Comparison of ENCODE assay signal across 30 mouse cellular contexts in the genomic region with DNA sequence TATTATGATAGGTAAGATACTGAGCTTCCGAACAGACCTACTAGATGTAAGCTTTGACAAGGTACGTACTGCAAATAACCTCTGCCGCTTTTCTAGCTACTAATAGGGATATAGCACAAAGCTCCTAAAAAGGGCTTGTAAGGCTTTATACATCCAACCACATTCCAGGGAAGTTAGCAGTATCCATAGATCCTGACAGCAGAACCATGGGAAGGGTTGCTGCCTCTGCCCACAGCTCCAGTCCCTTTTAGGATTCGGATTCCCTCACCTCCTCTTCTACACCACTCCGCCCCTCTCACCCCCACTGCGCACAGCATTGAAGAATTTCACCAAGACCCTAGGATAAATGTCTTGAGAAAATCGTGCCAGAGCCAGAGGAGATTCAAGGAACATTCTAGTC. TPM values are rescaled to one million over a fixed set of nuclear protein-coding genes. Genes with fewer than 3 reads are reported as not detected.
DNase-seq lines count a peak whose midpoint lies in the region; ATAC-seq and TF ChIP-seq lines count a peak whose summit lies in the region.
"Had no signal": no experiment of that assay in that cellular context is flagged by ENCODE, and none has a peak within 500 bp of the region (broad histone marks: within the 10 kb centered on the region; RNA-seq: fewer than 3 reads in every experiment).

No protein-coding gene starts in this region.

- H3K36me3 ChIP-seq in forebrain, embryonic 13.5 days (ENCODE audit: poor library complexity, severe bottlenecking), result no peaks in the 10 kb centered on the region
- no peaks in the 10 kb centered on the region for H3K36me3 ChIP-seq in forebrain, embryonic 16.5 days (ENCODE audit: control insufficient read depth, insufficient read depth)
- H3K36me3 ChIP-seq in forebrain, postnatal 0 days (ENCODE audit: insufficient read depth), result no peaks in the 10 kb centered on the region
- H3K36me3 ChIP-seq in forebrain, embryonic 11.5 days (ENCODE audit: control insufficient read depth, insufficient read depth, low read length), result no peaks in the 10 kb centered on the region
- no peaks in the 10 kb centered on the region for H3K36me3 ChIP-seq in midbrain, embryonic 10.5 days
- H3K36me3 ChIP-seq in midbrain, embryonic 13.5 days, result no peaks in the 10 kb centered on the region
- H3K36me3 ChIP-seq: embryonic facial prominence, embryonic 12.5 days; intestine, embryonic 15.5 days had no signal

- TF ChIP-seq CTCF in forebrain, postnatal 0 days (IDR thresholded peaks at IDR 0.05; ENCODE audit: low read depth), result no peak

- no peak for ATAC-seq in forebrain, embryonic 13.5 days
- ATAC-seq in forebrain, embryonic 16.5 days, result no peak
- ATAC-seq in forebrain, postnatal 0 days, result no peak
- no peak for ATAC-seq in forebrain, embryonic 11.5 days (replicated peaks; ENCODE audit: low FRiP score)
- ATAC-seq in midbrain, embryonic 13.5 days, result no peak
- ATAC-seq: CD4-positive, CD25-positive, alpha-beta regulatory T cell, adult 4 months; hindbrain, embryonic 16.5 days; intestine, embryonic 15.5 days had no signal

- peak overlapping the region; percentile 19; the same call in 1 of the 2 replicates for H3K27ac ChIP-seq in forebrain, embryonic 13.5 days
- H3K27ac ChIP-seq in forebrain, embryonic 16.5 days (ENCODE audit: low read length), result no peak overlapping the region; the same call in 1 of the 2 replicates
- peak overlapping the region; percentile 36; the same call in 1 of the 2 replicates for H3K27ac ChIP-seq in forebrain, postnatal 0 days (ENCODE audit: low read depth, low read length)
- no peak overlapping the region for H3K27ac ChIP-seq in forebrain, embryonic 11.5 days (ENCODE audit: low read depth, low read length)
- H3K27ac ChIP-seq in midbrain, embryonic 10.5 days (replicated peaks), result no peak overlapping the region
- H3K27ac ChIP-seq in midbrain, embryonic 13.5 days, result no peak overlapping the region
- H3K27ac ChIP-seq: embryonic facial prominence, embryonic 12.5 days; gastrocnemius, adult 2 months; intestine, embryonic 15.5 days had no signal

- no peak for DNase-seq in forebrain, postnatal 0 days
- no peak for DNase-seq in forebrain, embryonic 11.5 days (ENCODE audit: low spot score)
- peak; percentile 25 for DNase-seq in midbrain, embryonic 10.5 days (ENCODE audit: low spot score)
- DNase-seq: adrenal gland, adult 2 months; adrenal gland, postnatal 14 days; cerebellum, adult 11 months; cerebellum, adult 2 months; cerebellum, adult 9-11 months; cerebellum, postnatal 25 days; embryo, embryonic 11 days; gastrocnemius, adult 2 months; gastrocnemius, postnatal 14 days; heart, adult 11 months had no signal

- no peak overlapping the region for H3K9ac ChIP-seq in forebrain, embryonic 13.5 days
- no peak overlapping the region for H3K9ac ChIP-seq in forebrain, embryonic 16.5 days (replicated peaks; ENCODE audit: low read depth, low read length)
- H3K9ac ChIP-seq in forebrain, postnatal 0 days, result no peak overlapping the region
- no peak overlapping the region for H3K9ac ChIP-seq in forebrain, embryonic 11.5 days (ENCODE audit: low read length)
- no peak overlapping the region for H3K9ac ChIP-seq in midbrain, embryonic 13.5 days (replicated peaks)
- H3K9ac ChIP-seq: embryonic facial prominence, embryonic 12.5 days; intestine, embryonic 15.5 days had no signal

- 14% methylated on average over 7 of the region's 7 CpGs for WGBS in forebrain, embryonic 13.5 days
- 13% methylated on average over 7 of the region's 7 CpGs for WGBS in forebrain, embryonic 16.5 days
- WGBS in forebrain, postnatal 0 days, result 16% methylated on average over 7 of the region's 7 CpGs
- 10% methylated on average over 7 of the region's 7 CpGs for WGBS in forebrain, embryonic 11.5 days
- 8% methylated on average over 7 of the region's 7 CpGs for WGBS in midbrain, embryonic 10.5 days
- WGBS in midbrain, embryonic 13.5 days, result 16% methylated on average over 7 of the region's 7 CpGs

- H3K9me3 ChIP-seq in forebrain, embryonic 13.5 days (replicated peaks), result no peaks in the 10 kb centered on the region
- H3K9me3 ChIP-seq in forebrain, embryonic 16.5 days (ENCODE audit: control insufficient read depth, low read length), result no peaks in the 10 kb centered on the region
- H3K9me3 ChIP-seq in forebrain, postnatal 0 days (ENCODE audit: low read length), result no peaks in the 10 kb centered on the region
- no peaks in the 10 kb centered on the region for H3K9me3 ChIP-seq in forebrain, embryonic 11.5 days (ENCODE audit: control insufficient read depth, low read length)
- H3K9me3 ChIP-seq in midbrain, embryonic 10.5 days (replicated peaks), result no peaks in the 10 kb centered on the region
- H3K9me3 ChIP-seq in midbrain, embryonic 13.5 days, result no peaks in the 10 kb centered on the region
- H3K9me3 ChIP-seq: embryonic facial prominence, embryonic 12.5 days; intestine, embryonic 15.5 days had no signal

- H3K4me1 ChIP-seq in forebrain, embryonic 13.5 days, result peaks cover 25% of the 10 kb centered on the region
- H3K4me1 ChIP-seq in forebrain, embryonic 16.5 days (replicated peaks; ENCODE audit: control insufficient read depth, insufficient read depth, low read length), result peaks cover 18% of the 10 kb centered on the region
- H3K4me1 ChIP-seq in forebrain, postnatal 0 days (ENCODE audit: insufficient read depth), result peaks cover 5% of the 10 kb centered on the region; the same call in 1 of the 2 replicates
- peaks cover 9% of the 10 kb centered on the region; the same call in 1 of the 2 replicates for H3K4me1 ChIP-seq in forebrain, embryonic 11.5 days (replicated peaks; ENCODE audit: control insufficient read depth, insufficient read depth, low read length)
- peaks cover 16% of the 10 kb centered on the region for H3K4me1 ChIP-seq in midbrain, embryonic 10.5 days
- H3K4me1 ChIP-seq in midbrain, embryonic 13.5 days (replicated peaks), result peaks cover 15% of the 10 kb centered on the region

- peak overlapping the region; percentile 64 for H3K4me2 ChIP-seq in forebrain, embryonic 13.5 days
- no peak overlapping the region for H3K4me2 ChIP-seq in forebrain, embryonic 16.5 days (ENCODE audit: low read length)
- no peak overlapping the region for H3K4me2 ChIP-seq in forebrain, postnatal 0 days (ENCODE audit: low read depth)
- H3K4me2 ChIP-seq in forebrain, embryonic 11.5 days (ENCODE audit: low read depth, low read length, severe bottlenecking), result no peak overlapping the region
- H3K4me2 ChIP-seq in midbrain, embryonic 13.5 days (replicated peaks), result no peak overlapping the region
- H3K4me2 ChIP-seq: heart, embryonic 11.5 days; intestine, embryonic 15.5 days had no signal

- no peak overlapping the region for H3K4me3 ChIP-seq in forebrain, embryonic 13.5 days
- no peak overlapping the region for H3K4me3 ChIP-seq in forebrain, embryonic 16.5 days (replicated peaks; ENCODE audit: low read length)
- H3K4me3 ChIP-seq in forebrain, postnatal 0 days (ENCODE audit: low read depth, low read length), result no peak overlapping the region
- no peak overlapping the region for H3K4me3 ChIP-seq in forebrain, embryonic 11.5 days (ENCODE audit: low read depth, low read length)
- H3K4me3 ChIP-seq in midbrain, embryonic 10.5 days, result no peak overlapping the region
- no peak overlapping the region for H3K4me3 ChIP-seq in midbrain, embryonic 13.5 days (replicated peaks)
- H3K4me3 ChIP-seq: embryonic facial prominence, embryonic 12.5 days; erythroblast, embryonic 14.5 days; gastrocnemius, adult 2 months; intestine, embryonic 15.5 days had no signal

- H3K27me3 ChIP-seq in forebrain, embryonic 13.5 days, result peaks cover 99% of the 10 kb centered on the region
- peaks cover 83% of the 10 kb centered on the region for H3K27me3 ChIP-seq in forebrain, embryonic 16.5 days (replicated peaks; ENCODE audit: control insufficient read depth, insufficient read depth, low read length)
- peaks cover 81% of the 10 kb centered on the region for H3K27me3 ChIP-seq in forebrain, postnatal 0 days (ENCODE audit: insufficient read depth, low read length)
- H3K27me3 ChIP-seq in forebrain, embryonic 11.5 days (ENCODE audit: control insufficient read depth, insufficient read depth, low read length), result peaks cover 89% of the 10 kb centered on the region
- peaks cover 100% of the 10 kb centered on the region for H3K27me3 ChIP-seq in midbrain, embryonic 10.5 days (ENCODE audit: low read depth, poor library complexity, severe bottlenecking)
- peaks cover 100% of the 10 kb centered on the region for H3K27me3 ChIP-seq in midbrain, embryonic 13.5 days

RNA-seq across cellular contexts. Expression of gene Lhx6, which starts 11.9 kb away (rescaled TPM):
- 25.9 and 33.7 TPM in 2 replicates for polyA plus RNA-seq in forebrain, embryonic 13.5 days (2015; fragmentation: Nextera tagmentation; extraction: Ambion mirVana)
- 37.0 and 48.1 TPM in 2 replicates for polyA plus RNA-seq in forebrain, embryonic 16.5 days (2015; fragmentation: Nextera tagmentation; extraction: Ambion mirVana)
- 55.9 and 83.5 TPM in 2 replicates for total RNA-seq in forebrain, postnatal 0 days (2014; rRNA removed)
- polyA plus RNA-seq in forebrain, postnatal 0 days (2015; fragmentation: Nextera tagmentation; extraction: Ambion mirVana), result 16.4 and 31.0 TPM in 2 replicates
- 10.6 and 19.0 TPM in 2 replicates for polyA plus RNA-seq in forebrain, embryonic 11.5 days (2014; fragmentation: Nextera tagmentation; extraction: Ambion mirVana)
- 1.2 and 1.6 TPM in 2 replicates for polyA plus RNA-seq in midbrain, embryonic 10.5 days (2016; fragmentation: Nextera tagmentation; extraction: Ambion mirVana)
- 3.0 and 3.6 TPM in 2 replicates for polyA plus RNA-seq in midbrain, embryonic 13.5 days (2015; fragmentation: Nextera tagmentation; extraction: Ambion mirVana)
- total RNA-seq: common myeloid progenitor, adult 5-6 weeks; hematopoietic stem cell, adult 5-6 weeks had no signal
- polyA plus RNA-seq: CD4-positive, CD25-positive, alpha-beta regulatory T cell, adult 4 months; erythroblast, embryonic 14.5 days had no signal

RNA-seq across cellular contexts. Expression of gene Mrrf, which starts 42.9 kb away (rescaled TPM):
- 25.7 and 27.2 TPM in 2 replicates for polyA plus RNA-seq in forebrain, embryonic 13.5 days (2015; fragmentation: Nextera tagmentation; extraction: Ambion mirVana)
- polyA plus RNA-seq in forebrain, embryonic 16.5 days (2015; fragmentation: Nextera tagmentation; extraction: Ambion mirVana), result 26.4 and 30.9 TPM in 2 replicates
- total RNA-seq in forebrain, postnatal 0 days (2014; rRNA removed), result 14.0 and 17.0 TPM in 2 replicates
- 12.9 and 21.9 TPM in 2 replicates for polyA plus RNA-seq in forebrain, postnatal 0 days (2015; fragmentation: Nextera tagmentation; extraction: Ambion mirVana)
- 23.2 and 28.2 TPM in 2 replicates for polyA plus RNA-seq in forebrain, embryonic 11.5 days (2014; fragmentation: Nextera tagmentation; extraction: Ambion mirVana)
- 25.6 and 30.1 TPM in 2 replicates for polyA plus RNA-seq in midbrain, embryonic 10.5 days (2016; fragmentation: Nextera tagmentation; extraction: Ambion mirVana)
- 23.0 and 24.5 TPM in 2 replicates for polyA plus RNA-seq in midbrain, embryonic 13.5 days (2015; fragmentation: Nextera tagmentation; extraction: Ambion mirVana)

RNA-seq across cellular contexts. Expression of gene Rbm18, which starts 43.3 kb away (rescaled TPM):
- polyA plus RNA-seq in forebrain, embryonic 13.5 days (2015; fragmentation: Nextera tagmentation; extraction: Ambion mirVana), result 140 and 143 TPM in 2 replicates
- 158 and 165 TPM in 2 replicates for polyA plus RNA-seq in forebrain, embryonic 16.5 days (2015; fragmentation: Nextera tagmentation; extraction: Ambion mirVana)
- 54.6 and 61.4 TPM in 2 replicates for total RNA-seq in forebrain, postnatal 0 days (2014; rRNA removed)
- 86.4 and 98.7 TPM in 2 replicates for polyA plus RNA-seq in forebrain, postnatal 0 days (2015; fragmentation: Nextera tagmentation; extraction: Ambion mirVana)
- 98.2 and 100 TPM in 2 replicates for polyA plus RNA-seq in forebrain, embryonic 11.5 days (2014; fragmentation: Nextera tagmentation; extraction: Ambion mirVana)
- 80.8 and 95.4 TPM in 2 replicates for polyA plus RNA-seq in midbrain, embryonic 10.5 days (2016; fragmentation: Nextera tagmentation; extraction: Ambion mirVana)
- 159 and 168 TPM in 2 replicates for polyA plus RNA-seq in midbrain, embryonic 13.5 days (2015; fragmentation: Nextera tagmentation; extraction: Ambion mirVana)

RNA-seq across cellular contexts. Expression of gene Morn5, which starts 44.0 kb away (rescaled TPM):
- 2.0 and 4.1 TPM in 2 replicates for polyA plus RNA-seq in forebrain, embryonic 13.5 days (2015; fragmentation: Nextera tagmentation; extraction: Ambion mirVana)
- polyA plus RNA-seq in forebrain, embryonic 16.5 days (2015; fragmentation: Nextera tagmentation; extraction: Ambion mirVana), result 1.5 and 2.2 TPM in 2 replicates
- total RNA-seq in forebrain, postnatal 0 days (2014; rRNA removed), result 1.0 and 2.2 TPM in 2 replicates
- polyA plus RNA-seq in forebrain, postnatal 0 days (2015; fragmentation: Nextera tagmentation; extraction: Ambion mirVana), result 3.9 and 4.4 TPM in 2 replicates
- 0.47 and 0.68 TPM in 2 replicates for polyA plus RNA-seq in forebrain, embryonic 11.5 days (2014; fragmentation: Nextera tagmentation; extraction: Ambion mirVana)
- polyA plus RNA-seq in midbrain, embryonic 10.5 days (2016; fragmentation: Nextera tagmentation; extraction: Ambion mirVana), result 0.20 and 0.35 TPM in 2 replicates
- 1.1 and 1.2 TPM in 2 replicates for polyA plus RNA-seq in midbrain, embryonic 13.5 days (2015; fragmentation: Nextera tagmentation; extraction: Ambion mirVana)
- total RNA-seq: adrenal gland, adult 2 months; adrenal gland, postnatal 14 days; adrenal gland, postnatal 4 days; common myeloid progenitor, adult 5-6 weeks; gastrocnemius, adult 2 months; gastrocnemius, postnatal 14 days; gastrocnemius, postnatal 4 days; heart, adult 8-10 months; heart, postnatal 25 days; hematopoietic stem cell, adult 5-6 weeks had no signal
- polyA plus RNA-seq: adrenal gland, adult 2 months; CD4-positive, CD25-positive, alpha-beta regulatory T cell, adult 4 months; erythroblast, embryonic 14.5 days; heart, embryonic 14.5 days; heart, postnatal 0 days had no signal

RNA-seq across cellular contexts. Expression of gene Ndufa8, which starts 44.1 kb away (rescaled TPM):
- polyA plus RNA-seq in forebrain, embryonic 13.5 days (2015; fragmentation: Nextera tagmentation; extraction: Ambion mirVana), result 222 and 237 TPM in 2 replicates
- polyA plus RNA-seq in forebrain, embryonic 16.5 days (2015; fragmentation: Nextera tagmentation; extraction: Ambion mirVana), result 240 and 273 TPM in 2 replicates
- total RNA-seq in forebrain, postnatal 0 days (2014; rRNA removed), result 74.0 and 111 TPM in 2 replicates
- 333 and 372 TPM in 2 replicates for polyA plus RNA-seq in forebrain, postnatal 0 days (2015; fragmentation: Nextera tagmentation; extraction: Ambion mirVana)
- 177 and 184 TPM in 2 replicates for polyA plus RNA-seq in forebrain, embryonic 11.5 days (2014; fragmentation: Nextera tagmentation; extraction: Ambion mirVana)
- 193 and 202 TPM in 2 replicates for polyA plus RNA-seq in midbrain, embryonic 10.5 days (2016; fragmentation: Nextera tagmentation; extraction: Ambion mirVana)
- polyA plus RNA-seq in midbrain, embryonic 13.5 days (2015; fragmentation: Nextera tagmentation; extraction: Ambion mirVana), result 238 and 239 TPM in 2 replicates

Comparison
In these comparisons a context has a peak if more than half of its experiments do, and no peak if none do; other contexts are left out.
1. H3K27ac ChIP-seq: peak in forebrain, embryonic 13.5 days (single experiment) and forebrain, postnatal 0 days (single experiment); none in forebrain, embryonic 16.5 days (single experiment), forebrain, embryonic 11.5 days (single experiment), midbrain, embryonic 10.5 days (single experiment) and midbrain, embryonic 13.5 days (single experiment).